Mouse (Mus musculus) intestine, postnatal 0 days (tissue): ENCODE measurements around the gene Rtp4. TPM values are rescaled to one million over a fixed set of nuclear protein-coding genes. Genes with fewer than 3 reads are reported as not detected.
A peak's percentile ranks its signal among the peaks of the same experiment; 100 is the strongest.

ENCODE experiments used
- ATAC-seq: fragments of 200-750 bp; cut with Nextera tagmentation; 2 replicates; pipeline ENCODE4 v1.8.0; 2017; ENCODE audit warnings: mild to moderate bottlenecking, moderate TSS enrichment, moderate library complexity
- H3K27ac ChIP-seq: fragments of 300-500 bp; sonication (generic); 2 replicates; pipeline ENCODE4 v1.5.1; 2014; ENCODE audit warnings: mild to moderate bottlenecking, low read depth, low read length, moderate library complexity
- H3K27me3 ChIP-seq: fragments of 300-500 bp; sonication (generic); replicated peaks from 2 replicates; pipeline ENCODE4 v1.6.1; 2014; ENCODE audit warnings: low read length, mixed read lengths; ENCODE audit not compliant: control insufficient read depth, insufficient read depth
- H3K36me3 ChIP-seq: fragments of 300-500 bp; sonication (generic); 2 replicates; pipeline ENCODE4 v1.6.1; 2014; ENCODE audit warnings: mild to moderate bottlenecking, moderate library complexity; ENCODE audit not compliant: control insufficient read depth, insufficient read depth
- H3K4me1 ChIP-seq: fragments of 300-500 bp; sonication (generic); replicated peaks from 2 replicates; pipeline ENCODE4 v1.6.1; 2014; ENCODE audit warnings: antibody characterized with exemption, low read length, mixed read lengths; ENCODE audit not compliant: control insufficient read depth, insufficient read depth
- H3K4me2 ChIP-seq: fragments of 300-500 bp; sonication (generic); replicated peaks from 2 replicates; pipeline ENCODE4 v1.6.1; 2014; ENCODE audit warnings: low read depth, mild to moderate bottlenecking, moderate library complexity
- H3K4me3 ChIP-seq: fragments of 300-500 bp; sonication (generic); 2 replicates; pipeline ENCODE4 v1.5.1; 2014; ENCODE audit warnings: low read depth, low read length
- H3K9ac ChIP-seq: fragments of 300-500 bp; sonication (generic); 2 replicates; pipeline ENCODE4 v1.6.1; 2014; ENCODE audit warnings: mild to moderate bottlenecking, low read depth, low read length
- H3K9me3 ChIP-seq: fragments of 300-500 bp; sonication (generic); 2 replicates; pipeline ENCODE4 v1.6.1; 2016; ENCODE audit warnings: mixed run types; ENCODE audit not compliant: control insufficient read depth
- CTCF ChIP-seq: sonication (generic); IDR thresholded peaks from 2 replicates; pipeline ENCODE4 v1.5.1; 2016; ENCODE audit warnings: low read depth, mild to moderate bottlenecking, control low read depth, antibody characterized with exemption, moderate library complexity
- WGBS: fragments of 180-500 bp; shearing (Covaris S2); extraction: QIAGEN DNeasy Blood & Tissue Kit; methylation state at CpG from one replicate; pipeline ENCODE4 v1.1.7; 2014; 5-methylcytosine and 5-hydroxymethylcytosine counted together
- polyA plus RNA-seq: library from polyadenylated mRNA; unstranded; fragments of >200 nt; fragmentation: Nextera tagmentation; extraction: Ambion mirVana; gene quantifications from 2 replicates; pipeline ENCODE4 v1.2.1, GENCODE M21; 2015

Gene Rtp4
- polyA plus RNA-seq, 1 experiment from 2014 or later, result 112 TPM

- H3K4me1 ChIP-seq, result no peaks in the 10 kb centered on the region
- no peak for TF ChIP-seq CTCF
- WGBS, result 33% methylated on average over 1 of the region's 1 CpGs
Observed at GRCm38 (mm10) chr16:23607911-23608410, 87.9 kb downstream of the Rtp4 start.

GRCm38 (mm10) chr16:23609748-23610185 is 89.7 kb downstream of the Rtp4 start:
- Histone ChIP-seq H3K9me3 (no peaks in the 10 kb centered on the region), H3K9ac (peak overlapping the region; percentile 74), H3K4me3 (peak overlapping the region; percentile 65), H3K4me2 (peak overlapping the region; percentile 66), H3K27me3 (no peaks in the 10 kb centered on the region), H3K36me3 (peaks cover 9% of the 10 kb centered on the region), H3K4me1 (no peaks in the 10 kb centered on the region; the same call in 1 of the 2 replicates), H3K27ac (peak overlapping the region; percentile 64)
- ATAC-seq, result peak; percentile 77
- 17% methylated on average over 11 of the region's 11 CpGs for WGBS
- no peak for TF ChIP-seq CTCF

More at GRCm38 (mm10) chr16:23607911-23608410, 87.9 kb downstream of the Rtp4 start:
- H3K4me3 ChIP-seq, result no peak overlapping the region
- H3K9ac ChIP-seq, result no peak overlapping the region
- no peaks in the 10 kb centered on the region for H3K27me3 ChIP-seq
- no peaks in the 10 kb centered on the region for H3K9me3 ChIP-seq
- no peak overlapping the region for H3K4me2 ChIP-seq
- H3K27ac ChIP-seq, result no peak overlapping the region
- peaks cover 4% of the 10 kb centered on the region for H3K36me3 ChIP-seq
- no peak for ATAC-seq

- H3K4me3 ChIP-seq, result no peak overlapping the region
- no peaks in the 10 kb centered on the region for H3K36me3 ChIP-seq
- H3K4me2 ChIP-seq, result no peak overlapping the region
- 57% methylated on average over 4 of the region's 4 CpGs for WGBS
- no peaks in the 10 kb centered on the region for H3K4me1 ChIP-seq
- no peak for ATAC-seq
- no peaks in the 10 kb centered on the region for H3K9me3 ChIP-seq
- no peak overlapping the region for H3K27ac ChIP-seq
- no peak overlapping the region for H3K9ac ChIP-seq
- no peak for TF ChIP-seq CTCF
- no peaks in the 10 kb centered on the region for H3K27me3 ChIP-seq
Observed at GRCm38 (mm10) chr16:23624205-23624604, 104.1 kb downstream of the Rtp4 start.

- Histone ChIP-seq H3K9me3 (no peaks in the 10 kb centered on the region), H3K36me3 (no peaks in the 10 kb centered on the region), H3K4me3 (no peak overlapping the region), H3K4me1 (no peaks in the 10 kb centered on the region), H3K27me3 (no peaks in the 10 kb centered on the region), H3K9ac (no peak overlapping the region), H3K4me2 (no peak overlapping the region), H3K27ac (no peak overlapping the region)
- ATAC-seq, result no peak
- 75% methylated on average over 2 of the region's 2 CpGs for WGBS
- no peak for TF ChIP-seq CTCF
Observed at GRCm38 (mm10) chr16:23631531-23631930, 111.4 kb downstream of the Rtp4 start.

DNA sequence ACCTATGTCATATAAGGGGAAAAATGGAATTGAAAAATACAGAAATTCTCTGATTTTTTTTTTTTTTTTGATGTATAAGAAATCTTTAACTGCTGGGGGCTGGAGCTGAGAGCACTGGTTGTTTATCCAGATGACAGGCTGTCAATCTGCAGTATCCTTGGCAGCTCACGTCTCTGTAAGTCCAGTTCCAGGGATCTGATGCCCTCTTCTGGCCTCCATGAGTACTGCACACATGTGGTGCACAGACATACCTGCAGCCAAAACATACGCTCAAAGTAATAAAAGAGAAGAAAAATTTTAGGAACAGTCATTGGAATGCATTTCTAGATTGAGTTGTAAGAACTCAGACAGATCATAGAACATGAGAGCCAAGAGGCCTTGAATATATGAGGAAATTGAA is 112.6 kb downstream of the Rtp4 start:
- Histone ChIP-seq H3K4me2 (no peak overlapping the region), H3K27ac (no peak overlapping the region), H3K27me3 (no peaks in the 10 kb centered on the region), H3K4me1 (no peaks in the 10 kb centered on the region), H3K36me3 (no peaks in the 10 kb centered on the region), H3K4me3 (no peak overlapping the region), H3K9me3 (no peaks in the 10 kb centered on the region), H3K9ac (no peak overlapping the region)
- peak; percentile 51 for TF ChIP-seq CTCF
- no peak for ATAC-seq
- 77% methylated on average over 2 of the region's 2 CpGs for WGBS

- TF ChIP-seq CTCF, result no peak
Observed at GRCm38 (mm10) chr16:23653028-23653427, 132.9 kb downstream of the Rtp4 start.

DNA sequence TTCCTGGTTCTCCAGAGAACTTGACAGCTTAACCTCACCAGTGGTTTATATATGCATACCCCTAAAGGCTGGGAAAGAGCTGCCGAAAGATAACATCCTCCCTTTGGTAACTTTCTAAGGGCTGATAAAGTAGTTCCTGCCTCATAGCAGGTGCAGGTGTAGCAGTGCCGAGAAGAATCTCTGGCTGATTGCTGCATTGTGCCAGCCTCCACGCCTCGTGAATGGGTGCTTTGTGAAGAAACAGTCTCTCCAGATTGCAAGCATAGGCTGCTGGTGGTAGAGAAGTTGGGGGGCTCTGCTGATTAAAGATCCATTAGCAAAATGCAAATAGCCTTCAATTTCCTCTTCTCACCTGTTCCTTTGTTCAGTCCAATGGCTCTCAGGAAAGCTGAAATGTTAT is 133.4 kb downstream of the Rtp4 start:
- Histone ChIP-seq H3K4me3 (no peak overlapping the region), H3K36me3 (no peaks in the 10 kb centered on the region), H3K4me1 (no peaks in the 10 kb centered on the region), H3K27ac (no peak overlapping the region), H3K4me2 (no peak overlapping the region), H3K27me3 (no peaks in the 10 kb centered on the region), H3K9me3 (no peaks in the 10 kb centered on the region), H3K9ac (no peak overlapping the region)
- no peak for TF ChIP-seq CTCF
- no peak for ATAC-seq
- 65% methylated on average over 4 of the region's 4 CpGs for WGBS

More at GRCm38 (mm10) chr16:23653028-23653427, 132.9 kb downstream of the Rtp4 start:
- H3K9ac ChIP-seq, result no peak overlapping the region
- no peak for ATAC-seq
- H3K4me3 ChIP-seq, result no peak overlapping the region
- no peaks in the 10 kb centered on the region for H3K9me3 ChIP-seq
- H3K36me3 ChIP-seq, result no peaks in the 10 kb centered on the region
- no peaks in the 10 kb centered on the region for H3K27me3 ChIP-seq
- H3K27ac ChIP-seq, result no peak overlapping the region
- no peaks in the 10 kb centered on the region for H3K4me1 ChIP-seq
- no peak overlapping the region for H3K4me2 ChIP-seq
- 96% methylated on average over 5 of the region's 5 CpGs for WGBS
